Mouse (Mus musculus): Measurements from ENCODE around the gene H2afx. TPM values are rescaled to one million over a fixed set of nuclear protein-coding genes. Genes with fewer than 3 reads are reported as not detected.
"Not testable (repeated sequence)": the region's sequence is repeated elsewhere in the genome, so short reads cannot be mapped to it uniquely, and the experiment has no call there.

The H2afx gene
- polyA plus RNA-seq, 1 experiment from 2014 or later, result 419 TPM

GRCm38 (mm10) chr9:44292490-44292889 lies 42.0 kb upstream of the H2afx start:
- TF ChIP-seq CTCF (IDR thresholded peaks at IDR 0.05; ENCODE audit: low read depth), result peak; percentile 66
- Histone ChIP-seq H3K4me1 (ENCODE audit: insufficient read depth) (peaks cover 4% of the 10 kb centered on the region; the same call in 1 of the 2 replicates), H3K9me3 (ENCODE audit: low read depth, low read length) (no peaks in the 10 kb centered on the region), H3K9ac (no peak overlapping the region), H3K27ac (ENCODE audit: low read depth) (no peak overlapping the region), H3K4me3 (ENCODE audit: low read depth, low read length) (no peak overlapping the region), H3K27me3 (ENCODE audit: insufficient read depth, low read length) (peaks cover 20% of the 10 kb centered on the region), H3K4me2 (no peak overlapping the region), H3K36me3 (ENCODE audit: insufficient read depth) (peaks cover 48% of the 10 kb centered on the region)
- ATAC-seq (ENCODE audit: insufficient read depth) (no peak), DNase-seq (peak; percentile 71)
- WGBS, result 65% methylated on average over 3 of the region's 3 CpGs

- H3K4me3 ChIP-seq (ENCODE audit: low read depth, low read length); ATAC-seq (ENCODE audit: insufficient read depth); H3K27me3 ChIP-seq (ENCODE audit: insufficient read depth, low read length); H3K4me1 ChIP-seq (ENCODE audit: insufficient read depth); DNase-seq; H3K4me2 ChIP-seq; H3K9ac ChIP-seq; H3K27ac ChIP-seq (ENCODE audit: low read depth); H3K9me3 ChIP-seq (ENCODE audit: low read depth, low read length): not testable (repeated sequence)
- peaks cover 78% of the 10 kb centered on the region for H3K36me3 ChIP-seq (ENCODE audit: insufficient read depth)
- 86% methylated on average over 3 of the region's 3 CpGs for WGBS
These were observed 34.5 kb upstream of the H2afx start for GRCm38 (mm10) chr9:44300001-44300400.

DNA sequence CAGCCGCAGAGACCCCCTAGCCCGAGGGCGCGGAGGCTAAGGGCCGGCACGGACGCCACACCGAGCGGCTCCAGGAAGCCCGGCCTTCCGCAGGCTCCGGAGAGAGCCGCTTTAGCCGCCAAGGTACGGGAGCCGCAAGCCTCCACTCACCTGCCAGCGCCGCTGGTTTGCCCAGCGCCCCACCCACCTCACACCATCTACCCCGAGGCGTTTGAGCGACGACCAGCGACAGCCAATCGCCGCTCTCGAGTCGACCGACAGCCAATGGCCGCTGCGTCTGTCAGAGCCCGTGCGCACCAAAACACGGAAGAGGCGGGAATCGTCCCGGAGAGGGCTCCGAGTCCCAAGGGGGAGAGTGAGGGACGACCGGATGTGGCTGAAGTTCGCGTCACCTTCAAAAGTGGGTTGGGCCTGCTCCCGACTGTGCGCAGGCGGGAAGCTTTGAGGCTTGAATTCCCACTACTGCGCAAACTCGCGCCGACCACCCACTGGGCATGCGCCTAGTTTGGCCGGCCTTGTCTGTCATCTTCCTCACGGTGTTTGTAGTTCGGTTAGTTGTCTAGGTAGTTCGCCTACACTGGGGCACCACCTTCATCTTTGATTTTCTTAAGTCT lies 28.9 kb upstream of the H2afx start, which contains the start of gene Hinfp:
Gene Hinfp, minus strand, starts transcription at position 206 of the 614 bp plus-strand sequence.
- DNase-seq (peak; percentile 100), ATAC-seq (ENCODE audit: insufficient read depth) (peak; percentile 99)
- Histone ChIP-seq H3K4me1 (ENCODE audit: insufficient read depth) (0 out of 2 replicates have a peak, but pooled peaks cover under 1% of the 10 kb centered on the region), H3K36me3 (ENCODE audit: insufficient read depth) (peaks cover 25% of the 10 kb centered on the region), H3K9ac (peak within 1 kb of the TSS; percentile 87), H3K27ac (ENCODE audit: low read depth) (peak within 1 kb of the TSS; percentile 54), H3K4me3 (ENCODE audit: low read depth, low read length) (peak within 1 kb of the TSS; percentile 97), H3K27me3 (ENCODE audit: insufficient read depth, low read length) (no peaks in the 10 kb centered on the region), H3K9me3 (ENCODE audit: low read depth, low read length) (no peaks in the 10 kb centered on the region), H3K4me2 (peak within 1 kb of the TSS; percentile 84)
- TF ChIP-seq CTCF (IDR thresholded peaks at IDR 0.05; ENCODE audit: low read depth), result no peak
- WGBS, result under 1% methylated on average over 54 of the region's 54 CpGs

GRCm38 (mm10) chr9:44306532-44306931 lies 28.0 kb upstream of the H2afx start:
- no peaks in the 10 kb centered on the region for H3K9me3 ChIP-seq (ENCODE audit: low read depth, low read length)
- peaks cover 5% of the 10 kb centered on the region; the same call in 1 of the 2 replicates for H3K4me1 ChIP-seq (ENCODE audit: insufficient read depth)
- H3K4me3 ChIP-seq (ENCODE audit: low read depth, low read length), result no peak overlapping the region
- H3K27ac ChIP-seq (ENCODE audit: low read depth), result no peak overlapping the region
- ATAC-seq (ENCODE audit: insufficient read depth) (no peak), DNase-seq (no peak)
- H3K36me3 ChIP-seq (ENCODE audit: insufficient read depth), result peaks cover 20% of the 10 kb centered on the region
- H3K4me2 ChIP-seq, result no peak overlapping the region
- no peaks in the 10 kb centered on the region for H3K27me3 ChIP-seq (ENCODE audit: insufficient read depth, low read length)
- 83% methylated on average over 6 of the region's 6 CpGs for WGBS
- no peak for TF ChIP-seq CTCF (IDR thresholded peaks at IDR 0.05; ENCODE audit: low read depth)
- H3K9ac ChIP-seq, result no peak overlapping the region

DNA sequence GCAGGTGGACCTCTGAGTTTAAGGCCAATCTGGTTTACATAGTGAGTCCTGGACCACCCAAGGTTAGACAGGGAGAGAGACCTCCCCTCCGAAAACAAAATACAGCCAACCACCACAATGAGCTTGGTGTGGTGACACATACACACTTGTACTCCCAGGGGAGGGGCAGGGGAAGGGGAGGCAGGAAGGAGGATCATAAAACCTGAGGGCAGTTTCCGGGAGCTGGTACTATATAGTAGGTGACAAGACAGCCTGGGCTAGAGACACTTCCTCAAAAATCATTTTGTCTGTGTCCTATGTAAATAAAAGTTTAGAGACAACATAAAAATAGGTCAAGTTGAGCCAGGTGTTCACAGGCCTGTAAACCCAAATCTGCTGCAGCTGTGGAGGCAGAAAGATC lies 27.2 kb upstream of the H2afx start:
- no peak overlapping the region for H3K27ac ChIP-seq (ENCODE audit: low read depth)
- 83% methylated on average over 2 of the region's 2 CpGs for WGBS
- peaks cover 13% of the 10 kb centered on the region; the same call in 1 of the 2 replicates for H3K36me3 ChIP-seq (ENCODE audit: insufficient read depth)
- peaks cover 5% of the 10 kb centered on the region; the same call in 1 of the 2 replicates for H3K4me1 ChIP-seq (ENCODE audit: insufficient read depth)
- TF ChIP-seq CTCF (IDR thresholded peaks at IDR 0.05; ENCODE audit: low read depth), result no peak
- no peak for DNase-seq
- no peak for ATAC-seq (ENCODE audit: insufficient read depth)
- H3K9me3 ChIP-seq (ENCODE audit: low read depth, low read length), result no peaks in the 10 kb centered on the region
- no peak overlapping the region for H3K4me3 ChIP-seq (ENCODE audit: low read depth, low read length)
- no peak overlapping the region for H3K9ac ChIP-seq
- no peaks in the 10 kb centered on the region for H3K27me3 ChIP-seq (ENCODE audit: insufficient read depth, low read length)
- H3K4me2 ChIP-seq, result no peak overlapping the region

GRCm38 (mm10) chr9:44309756-44310155 lies 24.7 kb upstream of the H2afx start:
- Histone ChIP-seq H3K4me3 (ENCODE audit: low read depth, low read length) (no peak overlapping the region), H3K9me3 (ENCODE audit: low read depth, low read length) (no peaks in the 10 kb centered on the region), H3K27me3 (ENCODE audit: insufficient read depth, low read length) (no peaks in the 10 kb centered on the region), H3K36me3 (ENCODE audit: insufficient read depth) (peaks cover 20% of the 10 kb centered on the region), H3K4me1 (ENCODE audit: insufficient read depth) (peaks cover 5% of the 10 kb centered on the region; the same call in 1 of the 2 replicates), H3K4me2 (no peak overlapping the region), H3K27ac (ENCODE audit: low read depth) (no peak overlapping the region), H3K9ac (no peak overlapping the region)
- 45% methylated on average over 3 of the region's 3 CpGs for WGBS
- no peak for TF ChIP-seq CTCF (IDR thresholded peaks at IDR 0.05; ENCODE audit: low read depth)
- ATAC-seq (ENCODE audit: insufficient read depth) (no peak), DNase-seq (no peak)

GRCm38 (mm10) chr9:44310750-44311135 lies 23.8 kb upstream of the H2afx start:
- H3K27ac ChIP-seq (ENCODE audit: low read depth), result peak overlapping the region; percentile 66; the same call in 1 of the 2 replicates
- H3K4me3 ChIP-seq (ENCODE audit: low read depth, low read length), result no peak overlapping the region
- peak overlapping the region; percentile 47; the same call in 1 of the 2 replicates for H3K9ac ChIP-seq
- peaks cover 30% of the 10 kb centered on the region for H3K36me3 ChIP-seq (ENCODE audit: insufficient read depth)
- no peaks in the 10 kb centered on the region for H3K9me3 ChIP-seq (ENCODE audit: low read depth, low read length)
- H3K27me3 ChIP-seq (ENCODE audit: insufficient read depth, low read length), result no peaks in the 10 kb centered on the region
- H3K4me2 ChIP-seq, result peak overlapping the region; percentile 24; the same call in 1 of the 2 replicates
- 26% methylated on average over 10 of the region's 10 CpGs for WGBS
- peaks cover 5% of the 10 kb centered on the region; the same call in 1 of the 2 replicates for H3K4me1 ChIP-seq (ENCODE audit: insufficient read depth)
- no peak for TF ChIP-seq CTCF (IDR thresholded peaks at IDR 0.05; ENCODE audit: low read depth)
- DNase-seq, result no peak
- ATAC-seq (ENCODE audit: insufficient read depth), result no peak
